In the genomic region with DNA sequence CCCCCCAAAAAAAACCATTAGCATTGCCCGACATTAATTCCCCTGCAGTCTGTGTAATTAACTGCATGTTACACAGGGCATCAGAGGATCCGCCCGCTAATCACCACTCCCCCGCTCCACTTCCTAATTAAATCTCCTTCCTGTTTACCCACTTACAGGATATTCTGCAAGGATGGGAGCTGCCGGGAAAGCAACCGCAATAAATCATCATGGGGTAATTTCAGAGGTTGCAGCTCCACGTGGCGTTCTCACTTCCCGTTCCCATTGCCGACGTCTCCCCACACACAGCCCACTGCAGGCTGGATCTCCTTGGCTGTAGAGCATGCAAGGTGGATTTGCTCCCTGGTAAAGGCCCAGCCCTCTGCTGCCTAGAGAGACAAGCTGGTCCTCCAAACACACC, we compare ENCODE assay signal across 10 mouse cellular contexts. TPM values are rescaled to one million over a fixed set of nuclear protein-coding genes. Genes with fewer than 3 reads are reported as not detected.
DNase-seq lines count a peak whose midpoint lies in the region; ATAC-seq and TF ChIP-seq lines count a peak whose summit lies in the region.
"Had no signal": no experiment of that assay in that cellular context is flagged by ENCODE, and none has a peak within 500 bp of the region (broad histone marks: within the 10 kb centered on the region; RNA-seq: fewer than 3 reads in every experiment).

No protein-coding gene starts in this region.

- no peaks in the 10 kb centered on the region; the same call in 1 of the 2 replicates for H3K27me3 ChIP-seq in hindbrain, embryonic 12.5 days
- H3K27me3 ChIP-seq in hindbrain, embryonic 11.5 days (ENCODE audit: control insufficient read depth, insufficient read depth, low read length) = no peaks in the 10 kb centered on the region
- H3K27me3 ChIP-seq: embryonic facial prominence, embryonic 13.5 days had no signal

- TF ChIP-seq CTCF in brain, embryonic 14.5 days (IDR thresholded peaks at IDR 0.05; ENCODE audit: borderline replicate concordance, extremely low read depth, insufficient read depth, insufficient read length) = no peak

- peak overlapping the region; percentile 40; the same call in 1 of the 2 replicates for H3K27ac ChIP-seq in hindbrain, embryonic 12.5 days
- no peak overlapping the region; the same call in 1 of the 2 replicates for H3K27ac ChIP-seq in hindbrain, embryonic 11.5 days (ENCODE audit: low read depth, low read length)
- peak overlapping the region; percentile 90 for H3K27ac ChIP-seq in macrophage
- H3K27ac ChIP-seq: embryonic facial prominence, embryonic 13.5 days; liver, embryonic 13.5 days had no signal

- TF ChIP-seq POLR2A in brain, embryonic 14.5 days (IDR thresholded peaks at IDR 0.05; ENCODE audit: borderline replicate concordance, extremely low read depth, insufficient read depth, insufficient read length, poor library complexity, severe bottlenecking) = no peak

- H3K9ac ChIP-seq in hindbrain, embryonic 12.5 days = no peak overlapping the region
- H3K9ac ChIP-seq in hindbrain, embryonic 11.5 days (ENCODE audit: low read depth, low read length) = no peak overlapping the region
- H3K9ac ChIP-seq: embryonic facial prominence, embryonic 13.5 days; liver, embryonic 13.5 days had no signal

- no peak overlapping the region for H3K4me3 ChIP-seq in hindbrain, embryonic 12.5 days
- H3K4me3 ChIP-seq in hindbrain, embryonic 11.5 days (ENCODE audit: low read depth, low read length) = no peak overlapping the region
- no peak overlapping the region for H3K4me3 ChIP-seq in macrophage (ENCODE audit: inconsistent target)
- H3K4me3 ChIP-seq: embryonic facial prominence, embryonic 13.5 days; liver, embryonic 13.5 days had no signal

- no peaks in the 10 kb centered on the region for H3K36me3 ChIP-seq in hindbrain, embryonic 12.5 days
- no peaks in the 10 kb centered on the region for H3K36me3 ChIP-seq in hindbrain, embryonic 11.5 days (ENCODE audit: control insufficient read depth, insufficient read depth, low read length)
- H3K36me3 ChIP-seq in macrophage (ENCODE audit: inconsistent target) = no peaks in the 10 kb centered on the region
- H3K36me3 ChIP-seq: embryonic facial prominence, embryonic 13.5 days; liver, embryonic 13.5 days had no signal

- H3K4me1 ChIP-seq in hindbrain, embryonic 12.5 days = peaks cover 10% of the 10 kb centered on the region; the same call in 1 of the 2 replicates
- H3K4me1 ChIP-seq in hindbrain, embryonic 11.5 days (replicated peaks; ENCODE audit: control insufficient read depth, insufficient read depth, low read length) = no peaks in the 10 kb centered on the region
- H3K4me1 ChIP-seq: embryonic facial prominence, embryonic 13.5 days had no signal

- 58% methylated on average over 11 of the region's 11 CpGs for WGBS in hindbrain, embryonic 12.5 days
- WGBS in hindbrain, embryonic 11.5 days = 76% methylated on average over 11 of the region's 11 CpGs
- 0% methylated on average over 11 of the region's 11 CpGs for WGBS in macrophage (ENCODE audit: missing documents)

- H3K79me2 ChIP-seq in macrophage (ENCODE audit: inconsistent target) = no peaks in the 10 kb centered on the region

- H3K9me3 ChIP-seq in hindbrain, embryonic 12.5 days (replicated peaks) = no peaks in the 10 kb centered on the region
- no peaks in the 10 kb centered on the region for H3K9me3 ChIP-seq in hindbrain, embryonic 11.5 days (ENCODE audit: control insufficient read depth, low read length)
- H3K9me3 ChIP-seq: embryonic facial prominence, embryonic 13.5 days; liver, embryonic 13.5 days had no signal

- no peak for ATAC-seq in hindbrain, embryonic 12.5 days (ENCODE audit: low FRiP score)
- no peak for ATAC-seq in hindbrain, embryonic 11.5 days (ENCODE audit: low FRiP score)
- no peak for ATAC-seq in megakaryocyte-erythroid progenitor cell, adult 5-6 weeks (replicated peaks; ENCODE audit: low FRiP score, low TSS enrichment, poor library complexity, severe bottlenecking)
- ATAC-seq in erythroblast, adult 5-6 weeks (replicated peaks; ENCODE audit: low FRiP score, poor library complexity, severe bottlenecking) = no peak

- H3K4me2 ChIP-seq in hindbrain, embryonic 12.5 days (replicated peaks) = no peak overlapping the region
- no peak overlapping the region for H3K4me2 ChIP-seq in hindbrain, embryonic 11.5 days (replicated peaks; ENCODE audit: low read depth, low read length)
- H3K4me2 ChIP-seq: embryonic facial prominence, embryonic 13.5 days; liver, embryonic 13.5 days had no signal

- DNase-seq in hindbrain, embryonic 11.5 days (ENCODE audit: low spot score) = no peak
- DNase-seq in brain, embryonic 14.5 days (ENCODE audit: low read depth) = peak; percentile 65
- peak; percentile 64 for DNase-seq in kidney, adult 9 months
- DNase-seq in cerebellum, postnatal 4 days (ENCODE audit: low spot score in 2 of 2) = no peak
- DNase-seq: liver, embryonic 13.5 days had no signal

RNA-seq across cellular contexts. Expression of gene Ppp1r26, which starts 45.0 kb away (rescaled TPM):
- 10.0 and 10.6 TPM in 2 replicates for polyA plus RNA-seq in hindbrain, embryonic 12.5 days (2016; fragmentation: Nextera tagmentation; extraction: Ambion mirVana)
- polyA plus RNA-seq in hindbrain, embryonic 11.5 days (2014; fragmentation: Nextera tagmentation; extraction: Ambion mirVana) = 3.4 and 4.3 TPM in 2 replicates
- polyA plus RNA-seq in brain, embryonic 14.5 days (2012; rRNA removed) = 18.9 and 28.3 TPM in 2 replicates
- total RNA-seq in macrophage (2018; cell fraction: chromatin; rRNA removed) = 1 to 10 TPM in 3 of 26 experiments, under 1 TPM in 15, not detected in 8; 0.20 to 1.5 (median 0.57) TPM
- total RNA-seq in macrophage (2018; cell fraction: cytosol; rRNA removed) = under 1 TPM; 0.03 to 0.61 (median 0.17) TPM
- under 1 TPM in 24 of 26 experiments, not detected in 2; 0.12 to 0.72 (median 0.37) TPM for total RNA-seq in macrophage (2018; cell fraction: nucleus; rRNA removed)
- polyA plus RNA-seq in macrophage (2018) = 0.14 to 0.25 TPM (median 0.14 TPM) in 3 replicates
- total RNA-seq in megakaryocyte-erythroid progenitor cell, adult 5-6 weeks (2014; fragmentation: Nextera tagmentation) = 0.39 and 0.74 TPM in 2 replicates
- total RNA-seq in megakaryocyte-erythroid progenitor cell, adult 5-6 weeks (2017) = 1.1 and 1.5 TPM in 2 replicates
- total RNA-seq in erythroblast, adult 5-6 weeks (2015; ENCODE audit: low replicate concordance) = not detected in 2 replicates
- total RNA-seq in erythroblast, adult 5-6 weeks (2017; ENCODE audit: low replicate concordance) = 0.28 TPM in 1 of 2 replicates, not detected in the other

Comparison
In these comparisons a context has a peak if more than half of its experiments do, and no peak if none do; other contexts are left out.
1. DNase-seq: peak in brain, embryonic 14.5 days (single experiment) and kidney, adult 9 months (single experiment); none in hindbrain, embryonic 11.5 days (single experiment) and cerebellum, postnatal 4 days (0 of 2).